Mouse (Mus musculus) testis, postnatal 10 days (tissue): ENCODE data around the gene Aldh16a1.
"Not testable (repeated sequence)": the region's sequence is repeated elsewhere in the genome, so short reads cannot be mapped to it uniquely, and the experiment has no call there.

Experiments used
- DNase-seq: peaks from one replicate; pipeline ENCODE4 v3.0.0; 2021; ENCODE audit warnings: low spot score

Gene Aldh16a1

DNA sequence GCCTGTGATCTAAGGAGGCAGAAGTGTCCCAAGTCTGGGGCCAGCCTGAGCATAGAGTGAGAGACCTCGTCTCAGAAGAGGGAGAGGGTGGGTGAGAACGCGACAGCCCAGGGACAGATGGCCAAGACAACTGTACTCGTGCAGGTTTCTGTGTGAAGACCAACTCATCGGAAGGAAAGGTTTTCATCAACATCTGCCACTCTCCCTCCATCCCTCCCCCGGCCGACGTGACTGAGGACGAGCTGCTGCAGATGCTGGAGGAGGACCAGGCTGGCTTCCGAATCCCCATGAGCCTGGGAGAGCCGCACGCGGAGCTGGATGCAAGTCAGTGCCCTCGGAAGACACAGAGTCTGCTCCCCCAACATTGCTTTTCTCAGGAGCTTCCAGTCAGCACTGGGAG, 3.1 kb upstream of the Aldh16a1 start:
- DNase-seq: no peak

DNA sequence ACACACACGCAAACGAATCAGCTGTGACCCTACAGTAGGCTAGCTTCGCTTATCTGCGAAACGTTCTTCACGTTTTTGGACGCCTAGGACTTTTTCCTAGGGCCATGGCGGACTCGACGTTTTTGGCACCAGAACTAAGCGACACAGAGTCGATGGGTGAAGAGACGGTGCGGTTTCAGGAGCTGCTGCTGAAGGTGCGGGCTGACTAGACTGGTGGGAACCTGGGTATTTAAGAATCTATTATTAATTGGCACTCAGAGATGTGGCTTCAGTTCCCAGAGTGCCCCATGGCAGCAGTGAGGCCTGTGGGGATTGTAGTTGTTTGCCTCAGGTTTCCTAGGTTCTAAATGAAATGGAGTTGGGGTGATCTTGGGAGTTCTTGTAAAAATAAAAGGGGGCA, 1.8 kb upstream of the Aldh16a1 start:
- no peak for DNase-seq

GRCm38 (mm10) chr7:45155590-45155989, 1.2 kb upstream of the Aldh16a1 start:
- DNase-seq: no peak

GRCm38 (mm10) chr7:45154993-45155514, 670 bp upstream of the Aldh16a1 start:
- DNase-seq: peak; percentile 82

GRCm38 (mm10) chr7:45153586-45153985, 798 bp downstream of the Aldh16a1 start:
- DNase-seq: no peak

GRCm38 (mm10) chr7:45153052-45153451, 1.3 kb downstream of the Aldh16a1 start:
- not testable (repeated sequence) for DNase-seq

DNA sequence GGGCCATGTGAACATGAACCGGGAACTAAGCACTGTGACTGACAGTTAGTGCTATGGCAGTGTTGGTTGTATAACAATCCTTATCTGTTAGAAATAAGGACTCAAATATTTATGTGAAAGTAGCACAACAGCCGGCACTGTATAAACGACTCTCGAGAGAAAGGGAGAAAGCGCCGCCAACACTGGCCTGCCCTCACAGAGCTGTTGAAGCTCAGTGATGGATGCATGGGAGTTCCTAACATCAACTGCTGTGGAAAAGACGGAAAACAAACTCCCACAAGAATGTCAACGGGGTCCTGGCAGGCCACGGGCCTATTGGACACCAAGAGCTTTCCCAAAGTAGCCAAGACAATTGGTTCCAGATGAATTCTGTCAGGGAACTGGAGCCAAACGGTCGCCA, 3.1 kb downstream of the Aldh16a1 start:
- DNase-seq: no peak

GRCm38 (mm10) chr7:45150321-45150720, 4.1 kb downstream of the Aldh16a1 start:
- DNase-seq: no peak

DNA sequence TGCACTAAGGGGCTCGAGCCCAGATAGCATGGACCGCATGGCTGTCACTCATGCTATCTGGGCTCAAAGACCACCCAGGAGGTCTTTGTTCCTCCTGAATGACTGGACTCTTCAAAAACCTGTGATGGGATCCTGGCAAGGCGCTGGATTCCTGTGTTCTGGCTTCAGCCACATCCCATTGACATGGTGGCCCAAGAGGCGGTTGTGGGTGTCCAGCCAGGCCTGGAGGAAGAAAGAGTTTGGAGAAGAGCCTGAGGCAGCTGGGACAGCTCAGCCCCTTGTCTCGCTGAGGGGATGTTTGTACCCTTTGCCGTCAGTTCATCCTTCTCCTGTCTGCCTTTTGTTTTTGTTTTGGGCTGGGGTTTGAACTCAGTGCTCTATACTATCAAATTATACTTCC, 4.8 kb downstream of the Aldh16a1 start:
- no peak for DNase-seq

GRCm38 (mm10) chr7:45148534-45149098, 5.8 kb downstream of the Aldh16a1 start:
- DNase-seq: no peak

DNA sequence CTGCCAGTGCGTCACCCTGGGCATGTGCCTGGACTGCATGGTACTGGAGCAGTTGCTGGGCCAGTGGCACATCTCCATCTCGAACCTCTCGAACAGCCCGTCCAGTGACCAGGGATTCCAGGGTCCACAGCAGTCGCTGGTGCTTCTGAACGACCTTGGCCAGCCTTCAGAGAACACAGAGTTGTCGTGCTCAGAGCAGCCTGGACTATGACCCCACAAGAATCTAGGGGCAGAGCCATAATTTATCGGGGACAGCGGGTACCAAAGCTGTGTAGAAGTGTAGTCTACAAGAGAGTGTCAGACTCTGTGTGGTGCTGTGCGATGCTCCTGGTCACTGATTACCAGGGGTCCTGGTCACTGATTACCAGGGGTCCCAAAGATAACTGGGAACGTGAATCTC, 6.5 kb downstream of the Aldh16a1 start:
- no peak for DNase-seq

DNA sequence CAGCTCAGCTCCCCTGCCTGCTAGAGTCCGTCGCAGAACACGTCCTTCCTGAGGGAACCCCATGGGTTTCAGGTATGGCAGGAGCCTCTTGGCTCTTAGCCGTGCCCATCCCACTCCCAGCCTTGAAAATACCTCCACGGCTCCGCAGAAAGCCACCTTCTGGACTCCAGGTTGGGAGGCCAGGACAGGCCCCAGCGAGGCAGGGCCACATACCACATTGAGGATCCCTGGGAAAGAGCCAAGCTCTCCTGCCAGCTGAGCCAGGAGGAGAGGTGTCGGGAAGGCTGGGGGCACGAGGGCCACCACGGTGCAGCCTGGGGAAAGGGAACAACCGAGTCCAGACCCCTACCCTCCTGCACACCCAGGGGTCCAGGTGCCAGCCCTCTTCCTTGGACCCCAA, 7.1 kb downstream of the Aldh16a1 start:
- no peak for DNase-seq

GRCm38 (mm10) chr7:45145460-45145859, 8.9 kb downstream of the Aldh16a1 start:
- no peak for DNase-seq

- DNase-seq: no peak
Observed at GRCm38 (mm10) chr7:45144368-45145174, 9.8 kb downstream of the Aldh16a1 start.

GRCm38 (mm10) chr7:45141914-45142313, 12.5 kb downstream of the Aldh16a1 start:
- no peak for DNase-seq

DNA sequence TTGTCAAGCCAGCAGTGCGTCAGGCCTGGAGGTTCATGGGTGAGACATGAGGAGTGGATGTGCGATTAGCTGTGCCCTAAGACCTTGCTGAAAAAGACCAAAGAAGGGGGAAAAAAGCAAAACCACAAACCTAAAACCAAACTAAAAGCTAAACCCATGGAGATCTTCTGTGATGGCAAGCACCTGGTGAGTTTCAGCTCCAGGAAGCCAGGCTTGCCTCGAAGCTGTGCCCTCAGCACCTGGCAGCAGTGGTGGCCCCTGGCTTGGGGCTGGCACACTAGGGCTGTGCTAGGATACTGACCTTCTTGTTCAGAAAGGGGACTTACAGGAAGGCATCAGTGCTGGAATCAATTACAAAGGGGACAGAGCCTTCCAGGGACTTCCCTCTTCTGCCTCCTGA, 13.1 kb downstream of the Aldh16a1 start:
- DNase-seq: no peak

GRCm38 (mm10) chr7:45139904-45140723, 14.3 kb downstream of the Aldh16a1 start:
- no peak for DNase-seq

GRCm38 (mm10) chr7:45138403-45138802, 16.0 kb downstream of the Aldh16a1 start:
- DNase-seq: no peak

DNA sequence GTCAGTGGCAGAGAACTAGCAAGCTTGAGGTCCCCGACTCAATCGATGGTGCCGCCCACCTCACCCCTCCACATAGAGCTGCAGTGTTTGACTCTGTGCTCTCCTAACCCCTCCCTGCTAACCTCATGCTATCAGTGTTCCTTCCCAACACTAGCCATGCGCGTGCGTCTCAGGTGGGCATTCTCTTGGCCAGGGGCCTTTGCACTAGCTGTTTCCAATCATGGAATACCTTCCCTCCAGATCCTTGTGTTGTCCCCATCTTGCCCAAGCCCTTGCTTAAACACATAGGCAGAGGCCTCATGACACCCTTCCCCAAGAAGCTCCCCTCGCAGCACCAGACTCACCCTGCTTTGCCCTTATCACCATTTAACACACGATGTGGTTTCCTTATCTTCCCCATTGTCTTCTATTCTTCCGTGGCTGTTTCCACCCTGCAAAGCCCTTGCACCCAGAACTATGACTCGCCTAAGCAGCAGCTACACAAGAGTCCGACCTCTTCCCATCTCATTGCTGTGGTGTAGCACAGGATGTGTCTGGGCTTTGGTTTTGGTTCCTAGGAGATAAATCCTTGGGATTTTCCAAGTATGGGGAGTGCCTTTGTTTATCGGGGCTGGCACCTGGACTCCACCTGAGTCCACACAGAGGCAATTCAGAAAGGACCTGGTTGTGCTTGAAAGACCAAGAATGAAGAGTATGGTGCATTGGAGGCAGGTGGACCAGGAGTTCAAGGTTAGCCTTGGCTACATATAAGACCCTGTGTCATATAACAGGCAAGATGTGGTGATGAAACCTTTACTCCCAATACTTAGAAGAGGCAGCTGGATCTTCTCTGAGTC, 17.0 kb downstream of the Aldh16a1 start:
- no peak for DNase-seq

DNA sequence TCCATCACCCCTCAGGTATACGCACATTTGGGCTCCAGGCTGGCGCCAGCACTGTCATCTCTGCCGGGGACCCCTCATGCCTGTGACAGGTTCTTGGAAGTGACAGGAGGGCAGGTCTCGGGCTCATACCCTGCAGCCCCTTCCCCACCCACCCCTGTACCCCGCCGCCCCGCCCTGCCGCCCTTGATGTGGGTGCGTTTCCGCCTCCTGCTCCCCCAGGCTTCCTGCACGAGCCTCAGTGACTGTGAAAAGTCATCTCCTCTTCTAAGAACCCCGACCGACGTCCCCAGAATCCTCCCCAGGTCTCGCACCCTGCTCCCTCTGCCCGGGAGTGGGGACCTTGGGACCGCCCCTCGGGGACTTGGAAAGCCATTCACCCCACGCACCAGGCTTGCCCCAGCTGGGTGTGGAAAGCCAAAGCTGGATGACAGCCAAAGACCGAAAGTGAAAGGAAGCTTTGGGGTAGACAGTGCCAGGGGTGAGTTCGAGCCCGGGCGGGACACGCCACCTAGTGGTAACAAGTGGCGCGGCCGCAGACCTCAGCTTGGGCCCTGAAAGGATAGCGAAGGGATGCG, 18.3 kb downstream of the Aldh16a1 start, which contains the start of the genes Gm45713 and Flt3l:
TSS of gene Gm45713 (minus strand) at position 239 of the 575 bp plus-strand sequence.
TSS of gene Flt3l (minus strand) at position 440 of the 575 bp plus-strand sequence.
- peak; percentile 94 for DNase-seq

GRCm38 (mm10) chr7:45135370-45135769, 19.0 kb downstream of the Aldh16a1 start:
- DNase-seq: no peak
